Mouse (Mus musculus) cerebellum, adult 2 months (tissue): ENCODE measurements around the gene Zc3h12b.

Source experiments
- CTCF ChIP-seq: fragments of 200-500 bp; IDR thresholded peaks from 2 replicates; pipeline ENCODE4 v1.5.1; 2011; ENCODE audit warnings: low read depth, mild to moderate bottlenecking, control low read depth, low read length, moderate library complexity, borderline replicate concordance; ENCODE audit not compliant: insufficient read depth
- POLR2A ChIP-seq: fragments of 200-500 bp; IDR thresholded peaks from 2 replicates; pipeline ENCODE4 v1.6.1; 2011; ENCODE audit warnings: low read length, control low read depth, borderline replicate concordance; ENCODE audit not compliant: insufficient read depth

DNA sequence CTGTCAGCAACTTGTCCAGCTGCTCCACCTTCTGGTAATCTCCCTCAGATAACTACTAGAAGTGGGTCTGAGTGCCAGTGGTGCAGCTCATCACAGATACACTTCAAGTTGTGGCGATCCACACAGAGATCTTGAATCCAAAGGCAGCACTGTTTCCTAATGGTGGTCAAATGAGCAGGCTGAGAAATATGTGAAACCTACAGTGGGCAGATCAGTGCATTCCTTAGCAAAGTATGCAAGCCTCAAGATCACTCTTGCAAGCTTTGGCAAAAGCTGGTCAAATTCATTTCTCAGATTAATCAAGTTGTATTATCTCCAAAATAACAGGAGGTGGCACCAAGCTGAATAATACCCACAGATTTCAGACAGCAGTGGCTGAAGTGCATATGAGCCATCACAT is 29.3 kb upstream of the Zc3h12b start:
- no peak for TF ChIP-seq CTCF
- TF ChIP-seq POLR2A: no peak
